Mouse (Mus musculus) CH12.LX (cell line): Measurements from ENCODE around the gene Hyal3. TPM values are rescaled to one million over a fixed set of nuclear protein-coding genes. Genes with fewer than 3 reads are reported as not detected.

ENCODE experiments used
- DNase-seq: peaks from one replicate; pipeline ENCODE4 v3.0.0-alpha.2; 2013; ENCODE audit errors: extremely low read depth
- H3K27ac ChIP-seq: 2 replicates; pipeline ENCODE4 v1.5.1; 2012; ENCODE audit warnings: low read depth, mild to moderate bottlenecking, control low read depth, moderate library complexity; ENCODE audit not compliant: insufficient read depth
- H3K27me3 ChIP-seq: replicated peaks from 2 replicates; pipeline ENCODE3; 2012; ENCODE audit warnings: inconsistent platforms
- H3K36me3 ChIP-seq, 2 experiments: replicated peaks in 1 of 2; 2 replicates each; pipeline versions ENCODE3 to v1.6.1; 2012; ENCODE audit warnings: inconsistent platforms in 1 of 2, low read length in 1 of 2, mild to moderate bottlenecking in 1 of 2, mixed read lengths in 1 of 2, moderate library complexity in 1 of 2; ENCODE audit not compliant: control insufficient read depth in 1 of 2, insufficient read depth in 1 of 2
- H3K4me1 ChIP-seq, 2 experiments: 2 replicates each; pipeline ENCODE4 v1.6.1; 2012; ENCODE audit warnings: inconsistent platforms in 1 of 2, moderate library complexity in 1 of 2; ENCODE audit not compliant: insufficient read depth in 2 of 2, control insufficient read depth in 1 of 2
- H3K4me2 ChIP-seq: 2 replicates; pipeline ENCODE4 v1.6.1; 2012; ENCODE audit warnings: low read depth, mild to moderate bottlenecking, control low read depth; ENCODE audit not compliant: poor library complexity, insufficient read depth, severe bottlenecking
- H3K4me3 ChIP-seq, 3 experiments: fragments of 150-350 bp in 1 of 3; sonication (generic) in 1 of 3; replicated peaks in 1 of 3; 2 replicates each; pipeline versions ENCODE3 to v1.5.1; 2011 to 2012; ENCODE audit warnings: low read depth in 2 of 3, low read length in 2 of 3, mild to moderate bottlenecking in 2 of 3, moderate library complexity in 2 of 3, control low read depth in 1 of 3, improper control_type of control experiment in 1 of 3, inconsistent platforms in 1 of 3, mixed read lengths in 1 of 3; ENCODE audit not compliant: poor library complexity in 1 of 3
- H3K79me2 ChIP-seq: replicated peaks from 2 replicates; pipeline ENCODE4 v1.6.1; 2012; ENCODE audit warnings: mild to moderate bottlenecking, moderate library complexity; ENCODE audit not compliant: control insufficient read depth, poor library complexity, insufficient read depth, severe bottlenecking; ENCODE audit errors: extremely low read depth
- H3K9ac ChIP-seq: 2 replicates; pipeline ENCODE4 v1.6.1; 2012; ENCODE audit warnings: low read depth, mild to moderate bottlenecking, control low read depth, moderate library complexity; ENCODE audit not compliant: insufficient read depth
- H3K9me3 ChIP-seq: replicated peaks from 2 replicates; pipeline ENCODE3; 2012; ENCODE audit warnings: low read length, inconsistent platforms, mixed read lengths
- CHD2 ChIP-seq: IDR thresholded peaks from 2 replicates; pipeline ENCODE4 v1.6.1; 2011; ENCODE audit warnings: low read length, improper control_type of control experiment
- ELF1 ChIP-seq: IDR thresholded peaks from 2 replicates; pipeline ENCODE4 v1.6.1; 2014; ENCODE audit warnings: low read depth, mild to moderate bottlenecking, inconsistent platforms, low read length, improper control_type of control experiment
- HCFC1 ChIP-seq: IDR thresholded peaks from 2 replicates; pipeline ENCODE4 v1.6.1; 2012; ENCODE audit warnings: low read depth, mild to moderate bottlenecking, inconsistent platforms, low read length, improper control_type of control experiment
- IRF4 ChIP-seq: IDR thresholded peaks from 2 replicates; pipeline ENCODE4 v1.6.1; 2014; ENCODE audit warnings: low read depth, mild to moderate bottlenecking, inconsistent platforms, low read length, improper control_type of control experiment
- JUN ChIP-seq: IDR thresholded peaks from 2 replicates; pipeline ENCODE4 v1.6.1; 2011; ENCODE audit warnings: low read depth, mild to moderate bottlenecking, low read length, improper control_type of control experiment, moderate library complexity; ENCODE audit not compliant: insufficient read depth
- KAT2A ChIP-seq: IDR thresholded peaks from 2 replicates; pipeline ENCODE4 v1.6.1; 2012; ENCODE audit warnings: low read length, improper control_type of control experiment, inconsistent platforms; ENCODE audit not compliant: insufficient replicate concordance
- MAFK ChIP-seq: IDR thresholded peaks from 2 replicates; pipeline ENCODE4 v1.6.1; 2011; ENCODE audit warnings: low read length, improper control_type of control experiment; ENCODE audit not compliant: insufficient replicate concordance
- MAX ChIP-seq: IDR thresholded peaks from 2 replicates; pipeline ENCODE4 v1.6.1; 2011; ENCODE audit warnings: low read length, improper control_type of control experiment
- MAZ ChIP-seq: IDR thresholded peaks from 2 replicates; pipeline ENCODE4 v1.6.1; 2012; ENCODE audit warnings: low read depth, mild to moderate bottlenecking, inconsistent platforms, low read length, improper control_type of control experiment, moderate library complexity
- MXI1 ChIP-seq: IDR thresholded peaks from 2 replicates; pipeline ENCODE4 v1.6.1; 2011; ENCODE audit warnings: mild to moderate bottlenecking, low read depth, low read length, improper control_type of control experiment
- MYC ChIP-seq: IDR thresholded peaks from 2 replicates; pipeline ENCODE4 v1.6.1; 2011; ENCODE audit warnings: low read depth, mild to moderate bottlenecking, improper control_type of control experiment, low read length
- NELFE ChIP-seq: IDR thresholded peaks from 2 replicates; pipeline ENCODE4 v1.6.1; 2011; ENCODE audit warnings: low read depth, low read length, improper control_type of control experiment
- POLR2A ChIP-seq: IDR thresholded peaks from 2 replicates; pipeline ENCODE4 v1.6.1; 2011; ENCODE audit warnings: low read depth, mild to moderate bottlenecking, improper control_type of control experiment, low read length
- RAD21 ChIP-seq: IDR thresholded peaks from 2 replicates; pipeline ENCODE4 v1.6.1; 2011; ENCODE audit warnings: low read depth, mild to moderate bottlenecking, low read length, improper control_type of control experiment, moderate library complexity
- SIN3A ChIP-seq: IDR thresholded peaks from 2 replicates; pipeline ENCODE4 v1.6.1; 2012; ENCODE audit warnings: low read length, improper control_type of control experiment, inconsistent platforms
- TBP ChIP-seq: conservative IDR thresholded peaks from 2 replicates; pipeline ENCODE4 v1.6.1; 2011; ENCODE audit warnings: low read depth, low read length, improper control_type of control experiment
- TCF12 ChIP-seq: IDR thresholded peaks from 2 replicates; pipeline ENCODE4 v1.6.1; 2014; ENCODE audit warnings: low read depth, mild to moderate bottlenecking, inconsistent platforms, low read length, improper control_type of control experiment
- ZC3H11A ChIP-seq: IDR thresholded peaks from 2 replicates; pipeline ENCODE4 v1.6.1; 2012; ENCODE audit warnings: low read depth, mild to moderate bottlenecking, inconsistent platforms, low read length, improper control_type of control experiment
- ZNF384 ChIP-seq: IDR thresholded peaks from 2 replicates; pipeline ENCODE4 v1.6.1; 2012; ENCODE audit warnings: low read depth, low read length, improper control_type of control experiment, inconsistent platforms
- dilution Hi-C: fragments of 300-500 bp; cut with MboI; formaldehyde crosslinking; loops from 2 replicates; pipeline ENCODE4 v1.14.3; 2020; ENCODE audit warnings: low sequenced_read_pairs; ENCODE audit not compliant: extremely low pct_unique_long_range_greater_than_20kb, extremely low pct_ligation_motif_present
- in situ Hi-C: fragments of 300-500 bp; cut with MboI; formaldehyde crosslinking; loops from 3 replicates; pipeline ENCODE4 v1.14.3; 2019; ENCODE audit warnings: low sequenced_read_pairs, low pct_ligation_motif_present, low pct_unique_long_range_greater_than_20kb, mixed read lengths
- polyA plus RNA-seq: library from polyadenylated mRNA; unstranded; fragments of >175 nt; gene quantifications from 2 replicates; pipeline ENCODE4 v1.2.1, GENCODE M21; 2012; ENCODE audit warnings: low read depth; ENCODE audit not compliant: insufficient read length
- total RNA-seq, 2 experiments: library from RNA; depleted of rRNA; stranded (reverse); fragments of 300-350 nt in 1 of 2; fragments of >200 nt in 1 of 2; gene quantifications; 2 replicates each; pipeline ENCODE4 v1.2.3; 2012 to 2014

The Hyal3 gene
- total RNA-seq (2012; rRNA removed): 0.13 TPM in 1 of 2 replicates, not detected in the other
- 0.12 TPM in 1 of 2 replicates, not detected in the other for total RNA-seq (2014; rRNA removed)
- polyA plus RNA-seq: 0.14 and 0.21 TPM in 2 replicates

- peak within 1 kb of the TSS; percentile 84 for H3K4me2 ChIP-seq
- H3K79me2 ChIP-seq: no peaks in the 10 kb centered on the region
- H3K9me3 ChIP-seq: no peaks in the 10 kb centered on the region
- peak within 1 kb of the TSS; percentile 62 to 95 (median 84) for H3K4me3 ChIP-seq
- dilution Hi-C loops (no loop called here), in situ Hi-C loops (no loop called here)
- no peaks in the 10 kb centered on the region for H3K27me3 ChIP-seq
- H3K27ac ChIP-seq: peak within 1 kb of the TSS; percentile 47
- DNase-seq: peak; percentile 94
- peaks cover 8 to 33% of the 10 kb centered on the region in 2 experiments for H3K36me3 ChIP-seq
- no peak for TF ChIP-seq KAT2A
- no peak for TF ChIP-seq MAX
- peak; percentile 62; the same call in 1 of the 2 replicates for TF ChIP-seq TCF12
- no peak for TF ChIP-seq ZC3H11A
- TF ChIP-seq ELF1: peak; percentile 59
- no peak for TF ChIP-seq ZNF384
- TF ChIP-seq HCFC1: peak; percentile 74
- peak; percentile 73 for TF ChIP-seq TBP
- peak; percentile 25; the same call in 1 of the 2 replicates for TF ChIP-seq MYC
- no peak for TF ChIP-seq RAD21
- TF ChIP-seq MAFK: no peak
- no peak for TF ChIP-seq MAZ
- TF ChIP-seq IRF4: peak; percentile 36; the same call in 1 of the 2 replicates
- peak; percentile 64 for TF ChIP-seq NELFE
- 0 out of 2 replicates have a peak, but pooled peaks have one; percentile 1 for TF ChIP-seq CHD2
- no peak for TF ChIP-seq JUN
- TF ChIP-seq POLR2A: peak; percentile 77
- TF ChIP-seq MXI1: peak; percentile 20; the same call in 1 of the 2 replicates
- TF ChIP-seq SIN3A: peak; percentile 68
- peaks cover 13 to 39% of the 10 kb centered on the region in 2 experiments for H3K4me1 ChIP-seq
- H3K9ac ChIP-seq: peak within 1 kb of the TSS; percentile 81
These were observed at the start of gene Hyal3 for GRCm38 (mm10) chr9:107580501-107581317. Gene Hyal3, plus strand, starts transcription at chr9:107580818.
